In the genomic region with DNA sequence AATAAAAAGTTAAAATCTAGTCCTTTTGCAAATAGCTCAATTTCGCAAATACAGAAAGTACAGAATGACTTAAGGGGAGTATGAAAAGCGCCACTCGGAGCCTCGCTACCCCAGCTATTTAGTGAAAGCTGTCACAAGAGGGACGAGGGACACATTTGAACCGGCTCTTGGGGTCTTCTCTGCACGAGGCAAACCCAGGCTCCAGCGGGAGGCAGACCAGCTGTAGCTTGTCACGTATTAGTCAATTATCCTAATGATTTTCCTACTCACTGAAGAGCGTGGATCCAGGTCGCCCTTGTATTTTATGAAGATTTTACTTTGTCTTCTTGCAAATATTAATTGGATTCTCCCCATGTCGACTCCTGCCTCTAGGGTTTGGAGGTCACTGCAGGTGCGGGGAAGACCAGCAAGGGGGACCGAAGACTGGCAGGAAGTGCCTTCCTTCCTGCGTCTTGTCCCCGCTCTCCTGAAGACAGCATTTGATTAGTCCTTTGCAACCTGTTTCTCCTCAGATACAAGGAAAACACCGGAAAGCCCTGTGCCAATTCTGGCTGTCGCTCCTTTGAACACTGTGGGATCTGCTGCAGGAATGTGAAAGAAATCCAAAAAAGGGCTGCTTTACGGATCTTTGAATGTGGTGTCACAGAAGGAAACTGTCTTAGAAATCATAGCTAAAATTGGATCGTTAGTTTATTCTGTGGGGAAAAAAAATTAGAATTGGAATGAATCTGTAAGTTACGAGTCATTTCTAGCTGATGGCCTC, we compare ENCODE assay signal across 21 mouse cellular contexts.
DNase-seq lines count a peak whose midpoint lies in the region; ATAC-seq lines count a peak whose summit lies in the region.
"Had no signal": no experiment of that assay in that cellular context is flagged by ENCODE, and none has a peak within 500 bp of the region (broad histone marks: within the 10 kb centered on the region; RNA-seq: fewer than 3 reads in every experiment).

No protein-coding gene starts in this region.

- H3K4me3 ChIP-seq in heart, embryonic 10.5 days: no peak overlapping the region
- H3K4me3 ChIP-seq in lung, embryonic 16.5 days (ENCODE audit: low read length): no peak overlapping the region
- H3K4me3 ChIP-seq: embryonic facial prominence, embryonic 15.5 days; erythroblast, embryonic 14.5 days; forebrain, embryonic 15.5 days; gastrocnemius, adult 2 months; hindbrain, embryonic 10.5 days had no signal

- peaks cover 3% of the 10 kb centered on the region; the same call in 1 of the 2 replicates for H3K4me1 ChIP-seq in heart, embryonic 10.5 days
- peaks cover 7% of the 10 kb centered on the region for H3K4me1 ChIP-seq in lung, embryonic 16.5 days (replicated peaks; ENCODE audit: control insufficient read depth, insufficient read depth, low read length)
- H3K4me1 ChIP-seq: embryonic facial prominence, embryonic 15.5 days had no signal

- no peak overlapping the region for H3K27ac ChIP-seq in heart, embryonic 10.5 days
- H3K27ac ChIP-seq in lung, embryonic 16.5 days (ENCODE audit: low read length): peak overlapping the region; percentile 51; the same call in 1 of the 2 replicates
- H3K27ac ChIP-seq: embryonic facial prominence, embryonic 15.5 days; forebrain, embryonic 15.5 days; gastrocnemius, adult 2 months; hindbrain, embryonic 10.5 days; hindbrain, embryonic 14.5 days had no signal

- intact Hi-C loops in heart, postnatal 36 days (cut with DNase I): loop anchor here (10.0 kb wide), 1 partner anchor 1589 kb away; no protein-coding TSS in a partner anchor

- ATAC-seq in lung, embryonic 16.5 days (ENCODE audit: low read depth): peak; percentile 76
- ATAC-seq: forebrain, embryonic 15.5 days had no signal

- DNase-seq in heart, embryonic 10.5 days (ENCODE audit: low spot score): peak; percentile 73
- no peak for DNase-seq in heart, postnatal 36 days
- DNase-seq in lung, postnatal 36 days: no peak
- DNase-seq in right cerebral cortex, adult 2 months (ENCODE audit: low spot score in 2 of 2): peak; percentile 10 to 14
- DNase-seq in right cerebral cortex, postnatal 36 days (ENCODE audit: low spot score in 2 of 2): no peak
- DNase-seq in testis, postnatal 10 days (ENCODE audit: low spot score): no peak
- DNase-seq: adrenal gland, adult 2 months; adrenal gland, postnatal 25 days; cerebellum, adult 11 months; cerebellum, adult 8-10 months; cerebellum, postnatal 14 days; embryo, embryonic 11 days; gastrocnemius, adult 2 months; gastrocnemius, postnatal 25 days; heart, postnatal 14 days had no signal

- peak overlapping the region; percentile 18; the same call in 1 of the 2 replicates for H3K4me2 ChIP-seq in lung, embryonic 16.5 days (ENCODE audit: low read depth, low read length)
- H3K4me2 ChIP-seq: embryonic facial prominence, embryonic 15.5 days; forebrain, embryonic 15.5 days; hindbrain, embryonic 14.5 days had no signal

- no peak overlapping the region for H3K9ac ChIP-seq in lung, embryonic 16.5 days (ENCODE audit: low read length)
- H3K9ac ChIP-seq: embryonic facial prominence, embryonic 15.5 days; forebrain, embryonic 15.5 days; hindbrain, embryonic 14.5 days had no signal

- no peaks in the 10 kb centered on the region for H3K27me3 ChIP-seq in heart, embryonic 10.5 days (ENCODE audit: insufficient read depth, poor library complexity, severe bottlenecking)
- H3K27me3 ChIP-seq in lung, embryonic 16.5 days (ENCODE audit: control insufficient read depth, insufficient read depth, low read depth, low read length): no peaks in the 10 kb centered on the region
- H3K27me3 ChIP-seq: forebrain, embryonic 15.5 days had no signal

- no peaks in the 10 kb centered on the region for H3K36me3 ChIP-seq in heart, embryonic 10.5 days
- H3K36me3 ChIP-seq in lung, embryonic 16.5 days (ENCODE audit: control insufficient read depth, insufficient read depth, low read length): no peaks in the 10 kb centered on the region
- H3K36me3 ChIP-seq: embryonic facial prominence, embryonic 15.5 days; forebrain, embryonic 15.5 days; hindbrain, embryonic 10.5 days had no signal

- H3K9me3 ChIP-seq in heart, embryonic 10.5 days: no peaks in the 10 kb centered on the region
- H3K9me3 ChIP-seq in lung, embryonic 16.5 days (ENCODE audit: control insufficient read depth, low read length): no peaks in the 10 kb centered on the region
- H3K9me3 ChIP-seq: embryonic facial prominence, embryonic 15.5 days; forebrain, embryonic 15.5 days; hindbrain, embryonic 10.5 days had no signal

- 81% methylated on average over 21 of the region's 21 CpGs for WGBS in heart, embryonic 10.5 days
- 48% methylated on average over 21 of the region's 21 CpGs for WGBS in lung, embryonic 16.5 days

Comparison
In these comparisons a context has a peak if more than half of its experiments do, and no peak if none do; other contexts are left out.
1. DNase-seq: peak in heart, embryonic 10.5 days (single experiment) and right cerebral cortex, adult 2 months (2 of 2); none in heart, postnatal 36 days (0 of 2), lung, postnatal 36 days (single experiment), right cerebral cortex, postnatal 36 days (0 of 2) and testis, postnatal 10 days (single experiment).